Mouse (Mus musculus) stomach, embryonic 16.5 days (tissue): ENCODE measurements around the gene Mctp1. TPM values are rescaled to one million over a fixed set of nuclear protein-coding genes. Genes with fewer than 3 reads are reported as not detected.
"Not testable (repeated sequence)": the region's sequence is repeated elsewhere in the genome, so short reads cannot be mapped to it uniquely, and the experiment has no call there.

Source experiments
- ATAC-seq: fragments of 200-750 bp; cut with Nextera tagmentation; 2 replicates; pipeline ENCODE4 v1.8.0; 2017; ENCODE audit warnings: moderate number of reproducible peaks, moderate TSS enrichment; ENCODE audit not compliant: insufficient read depth, low FRiP score
- H3K27ac ChIP-seq: fragments of 300-500 bp; sonication (generic); 2 replicates; pipeline ENCODE4 v1.5.1; 2014; ENCODE audit warnings: low read length
- H3K27me3 ChIP-seq: fragments of 300-500 bp; sonication (generic); 2 replicates; pipeline ENCODE4 v1.6.1; 2014; ENCODE audit warnings: low read length, control low read depth, mixed read lengths; ENCODE audit not compliant: control insufficient read depth, insufficient read depth
- H3K36me3 ChIP-seq: fragments of 300-500 bp; sonication (generic); 2 replicates; pipeline ENCODE4 v1.6.1; 2014; ENCODE audit warnings: low read length; ENCODE audit not compliant: control insufficient read depth, insufficient read depth
- H3K4me1 ChIP-seq: fragments of 300-500 bp; sonication (generic); 2 replicates; pipeline ENCODE4 v1.6.1; 2014; ENCODE audit warnings: low read length, control low read depth, mixed read lengths; ENCODE audit not compliant: control insufficient read depth, insufficient read depth
- H3K4me2 ChIP-seq: fragments of 300-500 bp; sonication (generic); 2 replicates; pipeline ENCODE4 v1.6.1; 2014; ENCODE audit warnings: low read depth, low read length, mixed read lengths
- H3K4me3 ChIP-seq: fragments of 300-500 bp; sonication (generic); replicated peaks from 2 replicates; pipeline ENCODE4 v1.5.1; 2014; ENCODE audit warnings: mild to moderate bottlenecking, low read length
- H3K9ac ChIP-seq: fragments of 300-500 bp; sonication (generic); 2 replicates; pipeline ENCODE4 v1.6.1; 2014; ENCODE audit warnings: low read length
- H3K9me3 ChIP-seq: fragments of 300-500 bp; sonication (generic); replicated peaks from 2 replicates; pipeline ENCODE4 v1.6.1; 2016; ENCODE audit warnings: low read length, control low read depth; ENCODE audit not compliant: control insufficient read depth
- WGBS: fragments of 180-500 bp; shearing (Covaris S2); extraction: QIAGEN DNeasy Blood & Tissue Kit; methylation state at CpG from one replicate; pipeline ENCODE4 v1.1.7; 2014; 5-methylcytosine and 5-hydroxymethylcytosine counted together
- polyA plus RNA-seq: library from polyadenylated mRNA; unstranded; fragments of >200 nt; fragmentation: Nextera tagmentation; extraction: Ambion mirVana; gene quantifications from 2 replicates; pipeline ENCODE4 v1.2.1, GENCODE M21; 2015

Gene Mctp1
- 1.2 and 1.8 TPM in 2 replicates for polyA plus RNA-seq

- Histone ChIP-seq H3K9me3 (no peaks in the 10 kb centered on the region), H3K27ac (peak within 1 kb of the TSS; percentile 64), H3K4me2 (peak within 1 kb of the TSS; percentile 96), H3K4me1 (0 out of 2 replicates have a peak, but pooled peaks cover 7% of the 10 kb centered on the region), H3K4me3 (peak within 1 kb of the TSS; percentile 70), H3K36me3 (no peaks in the 10 kb centered on the region), H3K27me3 (peaks cover 6% of the 10 kb centered on the region; the same call in 1 of the 2 replicates), H3K9ac (peak within 1 kb of the TSS; percentile 75)
- WGBS: under 1% methylated on average over 50 of the region's 62 CpGs
- ATAC-seq: peak; percentile 91
Observed at GRCm38 (mm10) chr13:76383972-76384663, at the start of gene Mctp1. TSS of gene Mctp1 (plus strand) at chr13:76384535.

GRCm38 (mm10) chr13:76345941-76346340 is 38.4 kb upstream of the Mctp1 start:
- not testable (repeated sequence) for ATAC-seq, H3K4me2 ChIP-seq, H3K4me3 ChIP-seq, H3K27me3 ChIP-seq, H3K9ac ChIP-seq, H3K4me1 ChIP-seq, H3K27ac ChIP-seq, H3K9me3 ChIP-seq, H3K36me3 ChIP-seq
- 68% methylated on average over 19 of the region's 21 CpGs for WGBS

- ATAC-seq: no peak
Observed at GRCm38 (mm10) chr13:76358720-76359119, 25.6 kb upstream of the Mctp1 start.

GRCm38 (mm10) chr13:76384664-76385435 is 515 bp downstream of the Mctp1 start:
- Histone ChIP-seq H3K9ac (peak overlapping the region; percentile 75), H3K36me3 (no peaks in the 10 kb centered on the region), H3K9me3 (no peaks in the 10 kb centered on the region), H3K4me1 (0 out of 2 replicates have a peak, but pooled peaks cover 7% of the 10 kb centered on the region), H3K4me3 (peak overlapping the region; percentile 70), H3K27me3 (peaks cover 6% of the 10 kb centered on the region; the same call in 1 of the 2 replicates), H3K4me2 (peak overlapping the region; percentile 96), H3K27ac (peak overlapping the region; percentile 64)
- under 1% methylated on average over 58 of the region's 58 CpGs for WGBS
- peak; percentile 82 for ATAC-seq

More at GRCm38 (mm10) chr13:76358720-76359119, 25.6 kb upstream of the Mctp1 start:
- no peak overlapping the region for H3K4me2 ChIP-seq
- no peak overlapping the region for H3K27ac ChIP-seq
- no peak overlapping the region for H3K9ac ChIP-seq
- H3K9me3 ChIP-seq: no peaks in the 10 kb centered on the region
- no peaks in the 10 kb centered on the region for H3K27me3 ChIP-seq
- no peaks in the 10 kb centered on the region for H3K36me3 ChIP-seq
- no peaks in the 10 kb centered on the region for H3K4me1 ChIP-seq
- H3K4me3 ChIP-seq: no peak overlapping the region

- Histone ChIP-seq H3K27me3 (peaks cover 4% of the 10 kb centered on the region; the same call in 1 of the 2 replicates), H3K9ac (no peak overlapping the region), H3K4me2 (no peak overlapping the region), H3K4me3 (no peak overlapping the region), H3K9me3 (no peaks in the 10 kb centered on the region), H3K36me3 (no peaks in the 10 kb centered on the region), H3K4me1 (0 out of 2 replicates have a peak, but pooled peaks cover 4% of the 10 kb centered on the region), H3K27ac (no peak overlapping the region)
- no peak for ATAC-seq
- 64% methylated on average over 3 of the region's 3 CpGs for WGBS
Observed at GRCm38 (mm10) chr13:76388615-76389014, 4.3 kb downstream of the Mctp1 start.

- H3K27me3 ChIP-seq: no peaks in the 10 kb centered on the region
- WGBS: 52% methylated on average over 2 of the region's 2 CpGs
- no peak overlapping the region for H3K4me3 ChIP-seq
- no peaks in the 10 kb centered on the region for H3K36me3 ChIP-seq
- no peak overlapping the region for H3K27ac ChIP-seq
- no peak for ATAC-seq
- no peaks in the 10 kb centered on the region for H3K9me3 ChIP-seq
- H3K4me2 ChIP-seq: no peak overlapping the region
- no peaks in the 10 kb centered on the region for H3K4me1 ChIP-seq
- no peak overlapping the region for H3K9ac ChIP-seq
Observed at GRCm38 (mm10) chr13:76391920-76392319, 7.6 kb downstream of the Mctp1 start.

- H3K9me3 ChIP-seq: no peaks in the 10 kb centered on the region
- 81% methylated on average over 3 of the region's 3 CpGs for WGBS
- no peaks in the 10 kb centered on the region for H3K36me3 ChIP-seq
- H3K9ac ChIP-seq: no peak overlapping the region
- no peak overlapping the region for H3K4me2 ChIP-seq
- no peak for ATAC-seq
- no peaks in the 10 kb centered on the region for H3K4me1 ChIP-seq
- no peak overlapping the region for H3K4me3 ChIP-seq
- no peak overlapping the region for H3K27ac ChIP-seq
- H3K27me3 ChIP-seq: no peaks in the 10 kb centered on the region
Observed at GRCm38 (mm10) chr13:76393106-76393505, 8.8 kb downstream of the Mctp1 start.

GRCm38 (mm10) chr13:76395906-76396305 is 11.6 kb downstream of the Mctp1 start:
- H3K4me1 ChIP-seq: no peaks in the 10 kb centered on the region
- H3K9me3 ChIP-seq: no peaks in the 10 kb centered on the region
- no peak for ATAC-seq
- no peaks in the 10 kb centered on the region for H3K27me3 ChIP-seq
- H3K36me3 ChIP-seq: no peaks in the 10 kb centered on the region
- H3K9ac ChIP-seq: no peak overlapping the region
- H3K4me3 ChIP-seq: no peak overlapping the region
- no peak overlapping the region for H3K4me2 ChIP-seq
- no peak overlapping the region for H3K27ac ChIP-seq

GRCm38 (mm10) chr13:76409296-76409695 is 25.0 kb downstream of the Mctp1 start:
- Histone ChIP-seq H3K9me3 (no peaks in the 10 kb centered on the region), H3K4me1 (no peaks in the 10 kb centered on the region), H3K36me3 (no peaks in the 10 kb centered on the region), H3K4me3 (no peak overlapping the region), H3K9ac (no peak overlapping the region), H3K27ac (no peak overlapping the region), H3K27me3 (no peaks in the 10 kb centered on the region), H3K4me2 (no peak overlapping the region)
- no peak for ATAC-seq
- 82% methylated on average over 2 of the region's 2 CpGs for WGBS
